In the genomic region with DNA sequence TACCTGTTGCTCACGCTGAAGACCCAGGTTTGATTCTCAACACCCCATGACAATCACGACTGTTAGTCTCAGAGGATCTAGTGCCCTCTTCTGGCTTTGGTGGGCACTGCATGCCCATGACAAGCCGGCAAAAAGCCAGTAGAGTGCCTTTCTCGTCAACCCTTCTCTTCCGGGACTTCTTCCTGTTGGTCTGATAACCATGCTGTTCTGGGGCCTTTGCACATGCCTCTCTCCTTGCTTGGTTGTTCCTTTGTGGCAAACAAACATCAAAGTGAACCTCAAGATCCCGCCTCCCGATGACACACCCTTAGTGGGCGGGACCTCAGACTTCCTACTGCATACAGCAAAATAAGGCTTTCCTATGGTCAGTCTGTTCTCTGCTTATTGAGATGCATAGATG, we compare ENCODE assay signal across 10 mouse cellular contexts. TPM values are rescaled to one million over a fixed set of nuclear protein-coding genes. Genes with fewer than 3 reads are reported as not detected.
DNase-seq lines count a peak whose midpoint lies in the region; ATAC-seq and TF ChIP-seq lines count a peak whose summit lies in the region.
"Had no signal": no experiment of that assay in that cellular context is flagged by ENCODE, and none has a peak within 500 bp of the region (broad histone marks: within the 10 kb centered on the region; RNA-seq: fewer than 3 reads in every experiment).

No protein-coding gene starts in this region.

- no peak overlapping the region for H3K4me3 ChIP-seq in embryonic facial prominence, embryonic 11.5 days (ENCODE audit: low read depth, low read length)
- no peak overlapping the region for H3K4me3 ChIP-seq in embryonic facial prominence, embryonic 10.5 days
- no peak overlapping the region for H3K4me3 ChIP-seq in bone marrow, adult 2 months (replicated peaks; ENCODE audit: control insufficient read depth, low read depth, low read length)
- no peak overlapping the region for H3K4me3 ChIP-seq in heart, embryonic 12.5 days
- H3K4me3 ChIP-seq: midbrain, embryonic 12.5 days had no signal

- no peaks in the 10 kb centered on the region for H3K27me3 ChIP-seq in embryonic facial prominence, embryonic 11.5 days (ENCODE audit: control insufficient read depth, insufficient read depth, low read length)
- no peaks in the 10 kb centered on the region for H3K27me3 ChIP-seq in embryonic facial prominence, embryonic 10.5 days (replicated peaks; ENCODE audit: low read depth, poor library complexity, severe bottlenecking)
- H3K27me3 ChIP-seq in heart, embryonic 12.5 days (replicated peaks) = no peaks in the 10 kb centered on the region
- H3K27me3 ChIP-seq: midbrain, embryonic 12.5 days had no signal

- no peak overlapping the region for H3K9ac ChIP-seq in embryonic facial prominence, embryonic 11.5 days (replicated peaks; ENCODE audit: low read length)
- no peak overlapping the region for H3K9ac ChIP-seq in heart, embryonic 12.5 days
- H3K9ac ChIP-seq: midbrain, embryonic 12.5 days had no signal

- no peaks in the 10 kb centered on the region for H3K9me3 ChIP-seq in embryonic facial prominence, embryonic 11.5 days (replicated peaks; ENCODE audit: control insufficient read depth, low read length)
- no peaks in the 10 kb centered on the region for H3K9me3 ChIP-seq in embryonic facial prominence, embryonic 10.5 days
- no peaks in the 10 kb centered on the region for H3K9me3 ChIP-seq in heart, embryonic 12.5 days (replicated peaks)
- H3K9me3 ChIP-seq: midbrain, embryonic 12.5 days had no signal

- TF ChIP-seq POLR2A in bone marrow, adult 2 months (IDR thresholded peaks at IDR 0.05; ENCODE audit: borderline replicate concordance, control insufficient read depth, low read depth, low read length) = no peak

- H3K36me3 ChIP-seq in embryonic facial prominence, embryonic 11.5 days (replicated peaks; ENCODE audit: control insufficient read depth, insufficient read depth, low read depth, low read length) = no peaks in the 10 kb centered on the region
- no peaks in the 10 kb centered on the region for H3K36me3 ChIP-seq in embryonic facial prominence, embryonic 10.5 days (replicated peaks)
- no peaks in the 10 kb centered on the region for H3K36me3 ChIP-seq in heart, embryonic 12.5 days
- H3K36me3 ChIP-seq: midbrain, embryonic 12.5 days had no signal

- H3K4me2 ChIP-seq in embryonic facial prominence, embryonic 11.5 days (ENCODE audit: low read depth, low read length) = no peak overlapping the region
- no peak overlapping the region for H3K4me2 ChIP-seq in heart, embryonic 12.5 days
- H3K4me2 ChIP-seq: midbrain, embryonic 12.5 days had no signal

- ATAC-seq in embryonic facial prominence, embryonic 11.5 days (replicated peaks; ENCODE audit: insufficient number of reproducible peaks, low FRiP score, low TSS enrichment, low read depth) = no peak
- peak; percentile 27; the same call in 1 of the 2 replicates for ATAC-seq in megakaryocyte progenitor cell, adult 5-6 weeks (replicated peaks; ENCODE audit: poor library complexity)
- no peak for ATAC-seq in heart, embryonic 12.5 days (ENCODE audit: insufficient number of reproducible peaks, low FRiP score)

- 73% methylated on average over 8 of the region's 8 CpGs for WGBS in embryonic facial prominence, embryonic 11.5 days
- WGBS in embryonic facial prominence, embryonic 10.5 days = 72% methylated on average over 8 of the region's 8 CpGs
- 55% methylated on average over 8 of the region's 8 CpGs for WGBS in bone marrow, adult 2 months
- WGBS in heart, embryonic 12.5 days = 57% methylated on average over 8 of the region's 8 CpGs

- TF ChIP-seq CTCF in bone marrow, adult 2 months (IDR thresholded peaks at IDR 0.05; ENCODE audit: control insufficient read depth, insufficient read depth, low read length) = peak; percentile 47

- peak; percentile 20 for DNase-seq in embryonic facial prominence, embryonic 11.5 days (ENCODE audit: low spot score)
- DNase-seq in embryonic facial prominence, embryonic 10.5 days (ENCODE audit: low spot score) = no peak
- peak; percentile 75 for DNase-seq in A20 (ENCODE audit: low read depth, low spot score)
- no peak for DNase-seq in Muller cell, postnatal 12 days (ENCODE audit: inconsistent ontology term)
- DNase-seq in urinary bladder, postnatal 14 days (ENCODE audit: low spot score) = no peak

- H3K4me1 ChIP-seq in embryonic facial prominence, embryonic 11.5 days (ENCODE audit: control insufficient read depth, insufficient read depth, low read length) = no peaks in the 10 kb centered on the region
- peaks cover 3% of the 10 kb centered on the region; the same call in 1 of the 2 replicates for H3K4me1 ChIP-seq in embryonic facial prominence, embryonic 10.5 days
- no peaks in the 10 kb centered on the region for H3K4me1 ChIP-seq in bone marrow, adult 2 months (ENCODE audit: control insufficient read depth, insufficient read depth, low read length)
- no peaks in the 10 kb centered on the region for H3K4me1 ChIP-seq in heart, embryonic 12.5 days (replicated peaks)
- H3K4me1 ChIP-seq: midbrain, embryonic 12.5 days had no signal

- no peak overlapping the region for H3K27ac ChIP-seq in embryonic facial prominence, embryonic 11.5 days (replicated peaks; ENCODE audit: low read depth, low read length)
- no peak overlapping the region for H3K27ac ChIP-seq in embryonic facial prominence, embryonic 10.5 days (replicated peaks)
- no peak overlapping the region for H3K27ac ChIP-seq in bone marrow, adult 2 months (ENCODE audit: control insufficient read depth, insufficient read depth, low read depth, low read length, poor library complexity)
- H3K27ac ChIP-seq in heart, embryonic 12.5 days (ENCODE audit: poor library complexity, severe bottlenecking) = no peak overlapping the region
- H3K27ac ChIP-seq: midbrain, embryonic 12.5 days had no signal

RNA-seq across cellular contexts. Expression of a gene that starts 9.4 kb away (rescaled TPM):
- 11.1 and 11.6 TPM in 2 replicates for polyA plus RNA-seq in embryonic facial prominence, embryonic 11.5 days (2014; fragmentation: Nextera tagmentation; extraction: Ambion mirVana)
- 9.8 and 13.0 TPM in 2 replicates for polyA plus RNA-seq in embryonic facial prominence, embryonic 10.5 days (2016; fragmentation: Nextera tagmentation; extraction: Ambion mirVana)
- 4.5 and 7.2 TPM in 2 replicates for polyA plus RNA-seq in bone marrow, adult 2 months (2011; ENCODE audit: insufficient read depth, insufficient read length, low replicate concordance, missing spikeins)
- total RNA-seq in megakaryocyte progenitor cell, adult 5-6 weeks (2015) = 5.6 and 6.1 TPM in 2 replicates
- 6.0 and 7.4 TPM in 2 replicates for total RNA-seq in megakaryocyte progenitor cell, adult 5-6 weeks (2017)
- polyA plus RNA-seq in heart, embryonic 12.5 days (2016; fragmentation: Nextera tagmentation; extraction: Ambion mirVana) = 12.6 and 13.3 TPM in 2 replicates

RNA-seq across cellular contexts. Expression of a gene that starts 13.8 kb away (rescaled TPM):
- 27.8 and 35.2 TPM in 2 replicates for polyA plus RNA-seq in embryonic facial prominence, embryonic 11.5 days (2014; fragmentation: Nextera tagmentation; extraction: Ambion mirVana)
- polyA plus RNA-seq in embryonic facial prominence, embryonic 10.5 days (2016; fragmentation: Nextera tagmentation; extraction: Ambion mirVana) = 80.9 and 86.6 TPM in 2 replicates
- 25.6 and 39.8 TPM in 2 replicates for polyA plus RNA-seq in bone marrow, adult 2 months (2011; ENCODE audit: insufficient read depth, insufficient read length, low replicate concordance, missing spikeins)
- total RNA-seq in megakaryocyte progenitor cell, adult 5-6 weeks (2015) = 154 TPM in 2 replicates
- 11.2 and 12.1 TPM in 2 replicates for total RNA-seq in megakaryocyte progenitor cell, adult 5-6 weeks (2017)
- 49.7 and 52.7 TPM in 2 replicates for polyA plus RNA-seq in heart, embryonic 12.5 days (2016; fragmentation: Nextera tagmentation; extraction: Ambion mirVana)

RNA-seq across cellular contexts. Expression of a gene that starts 48.5 kb away (rescaled TPM):
- 0.20 TPM in 2 replicates for polyA plus RNA-seq in embryonic facial prominence, embryonic 11.5 days (2014; fragmentation: Nextera tagmentation; extraction: Ambion mirVana)
- 0.16 TPM in 1 of 2 replicates, not detected in the other for polyA plus RNA-seq in embryonic facial prominence, embryonic 10.5 days (2016; fragmentation: Nextera tagmentation; extraction: Ambion mirVana)
- polyA plus RNA-seq in bone marrow, adult 2 months (2011; ENCODE audit: insufficient read depth, insufficient read length, low replicate concordance, missing spikeins) = 4.3 TPM in 1 of 2 replicates, not detected in the other
- total RNA-seq in megakaryocyte progenitor cell, adult 5-6 weeks (2015) = not detected in 2 replicates
- not detected in 2 replicates for total RNA-seq in megakaryocyte progenitor cell, adult 5-6 weeks (2017)
- not detected in 2 replicates for polyA plus RNA-seq in heart, embryonic 12.5 days (2016; fragmentation: Nextera tagmentation; extraction: Ambion mirVana)
- total RNA-seq: hematopoietic stem cell, adult 5-6 weeks had no signal
- polyA plus RNA-seq: midbrain, embryonic 12.5 days had no signal

Comparison
In these comparisons a context has a peak if more than half of its experiments do, and no peak if none do; other contexts are left out.
1. DNase-seq: peak in embryonic facial prominence, embryonic 11.5 days (single experiment) and A20 (single experiment); none in embryonic facial prominence, embryonic 10.5 days (single experiment), Muller cell, postnatal 12 days (single experiment) and urinary bladder, postnatal 14 days (single experiment).